Mouse (Mus musculus) hindbrain, postnatal 0 days (tissue): ENCODE measurements around the gene Mfap1b. TPM values are rescaled to one million over a fixed set of nuclear protein-coding genes. Genes with fewer than 3 reads are reported as not detected.
"Not testable (repeated sequence)": the region's sequence is repeated elsewhere in the genome, so short reads cannot be mapped to it uniquely, and the experiment has no call there.

Experiments
- ATAC-seq: fragments of 200-750 bp; cut with Nextera tagmentation; 2 replicates; pipeline ENCODE4 v1.8.0; 2017; ENCODE audit warnings: mild to moderate bottlenecking, moderate TSS enrichment, moderate library complexity
- DNase-seq: peaks from one replicate; pipeline ENCODE4 v3.0.0-alpha.2; 2015; ENCODE audit warnings: low spot score
- H3K27ac ChIP-seq: fragments of 300-500 bp; sonication (generic); 2 replicates; pipeline ENCODE4 v1.5.1; 2014; ENCODE audit warnings: mild to moderate bottlenecking
- H3K27me3 ChIP-seq: fragments of 300-500 bp; sonication (generic); 2 replicates; pipeline ENCODE4 v1.6.1; 2014; ENCODE audit warnings: low read length, mixed read lengths; ENCODE audit not compliant: insufficient read depth
- H3K36me3 ChIP-seq: fragments of 300-500 bp; sonication (generic); 2 replicates; pipeline ENCODE4 v1.6.1; 2014; ENCODE audit warnings: low read length, mixed read lengths; ENCODE audit not compliant: insufficient read depth
- H3K4me1 ChIP-seq: fragments of 300-500 bp; sonication (generic); 2 replicates; pipeline ENCODE4 v1.6.1; 2014; ENCODE audit warnings: antibody characterized with exemption, low read length, mixed read lengths; ENCODE audit not compliant: insufficient read depth
- H3K4me2 ChIP-seq: fragments of 300-500 bp; sonication (generic); 2 replicates; pipeline ENCODE4 v1.6.1; 2014; ENCODE audit warnings: low read depth, mild to moderate bottlenecking, low read length, moderate library complexity, mixed read lengths
- H3K4me3 ChIP-seq: fragments of 300-500 bp; sonication (generic); 2 replicates; pipeline ENCODE4 v1.5.1; 2014; ENCODE audit warnings: low read length
- H3K9ac ChIP-seq: fragments of 300-500 bp; sonication (generic); replicated peaks from 2 replicates; pipeline ENCODE4 v1.6.1; 2014; ENCODE audit warnings: mild to moderate bottlenecking, low read length, moderate library complexity, mixed read lengths
- H3K9me3 ChIP-seq: fragments of 300-500 bp; sonication (generic); 2 replicates; pipeline ENCODE4 v1.6.1; 2016; ENCODE audit warnings: low read length, mixed read lengths
- CTCF ChIP-seq: IDR thresholded peaks from 2 replicates; pipeline ENCODE4 v1.5.1; 2016; ENCODE audit warnings: antibody characterized with exemption, control low read depth, low read depth
- WGBS: fragments of 180-500 bp; shearing (Covaris S2); extraction: QIAGEN DNeasy Blood & Tissue Kit; methylation state at CpG from one replicate; pipeline ENCODE4 v1.1.7; 2014; 5-methylcytosine and 5-hydroxymethylcytosine counted together
- polyA plus RNA-seq: library from polyadenylated mRNA; unstranded; fragments of >200 nt; fragmentation: Nextera tagmentation; extraction: Ambion mirVana; gene quantifications from 2 replicates; pipeline ENCODE4 v1.2.1, GENCODE M21; 2015
- total RNA-seq: library from RNA; depleted of rRNA; stranded (reverse); fragments of >200 nt; gene quantifications from 2 replicates; pipeline ENCODE4 v1.2.3, GENCODE M21; 2014

Mfap1b gene
- total and polyA plus RNA-seq, 2 experiments from 2014 or later, result 17.7 to 52.8 TPM

DNA sequence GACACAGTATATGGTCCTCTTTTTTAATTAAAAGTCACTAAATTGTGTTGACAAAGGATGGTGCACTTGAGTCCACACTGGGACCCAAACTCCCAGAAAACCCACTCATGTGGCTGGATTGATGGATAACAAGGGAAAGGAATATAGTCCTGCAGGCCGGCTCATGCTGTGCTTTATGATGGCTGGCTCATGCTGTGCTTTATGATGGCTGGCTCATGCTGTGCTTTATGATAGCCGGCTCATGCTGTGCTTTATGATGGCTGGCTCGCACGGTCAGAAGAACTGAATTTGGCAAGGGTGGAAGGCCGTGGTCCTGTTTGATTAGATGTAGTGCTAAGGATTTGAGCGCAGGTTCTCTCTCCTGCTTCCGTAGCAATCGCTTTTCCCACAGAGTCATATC is 9.7 kb upstream of the Mfap1b start:
- Histone ChIP-seq H3K4me1 (no peaks in the 10 kb centered on the region), H3K36me3 (no peaks in the 10 kb centered on the region), H3K9ac (no peak overlapping the region), H3K9me3 (no peaks in the 10 kb centered on the region), H3K4me3 (no peak overlapping the region), H3K27me3 (no peaks in the 10 kb centered on the region), H3K4me2 (no peak overlapping the region), H3K27ac (no peak overlapping the region)
- DNase-seq, result no peak
- WGBS, result 29% methylated on average over 8 of the region's 8 CpGs
- no peak for ATAC-seq
- TF ChIP-seq CTCF, result no peak

DNA sequence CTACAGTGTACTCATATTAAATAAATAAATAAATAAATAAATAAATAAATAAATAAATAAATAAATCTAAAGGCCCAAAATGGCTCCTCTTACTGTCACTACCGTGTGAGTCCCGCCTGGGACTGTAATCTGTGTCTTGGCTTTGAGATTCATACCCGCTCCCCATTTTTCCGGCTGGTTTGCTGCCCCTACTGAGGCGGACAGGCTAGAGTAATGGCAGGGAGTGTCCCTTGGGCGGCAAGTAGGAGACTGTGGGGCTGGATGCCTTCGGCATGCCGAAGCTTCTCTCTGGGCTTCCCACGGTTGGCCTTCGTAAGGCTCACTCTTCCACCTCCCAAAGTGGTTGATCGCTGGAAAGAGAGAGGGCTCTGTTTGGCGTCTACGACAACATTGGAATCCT is 7.0 kb upstream of the Mfap1b start:
- not testable (repeated sequence) for H3K4me1 ChIP-seq, H3K4me2 ChIP-seq, H3K27me3 ChIP-seq, H3K36me3 ChIP-seq, H3K9me3 ChIP-seq, DNase-seq, H3K9ac ChIP-seq, H3K27ac ChIP-seq, ATAC-seq, H3K4me3 ChIP-seq
- 87% methylated on average over 13 of the region's 13 CpGs for WGBS

DNA sequence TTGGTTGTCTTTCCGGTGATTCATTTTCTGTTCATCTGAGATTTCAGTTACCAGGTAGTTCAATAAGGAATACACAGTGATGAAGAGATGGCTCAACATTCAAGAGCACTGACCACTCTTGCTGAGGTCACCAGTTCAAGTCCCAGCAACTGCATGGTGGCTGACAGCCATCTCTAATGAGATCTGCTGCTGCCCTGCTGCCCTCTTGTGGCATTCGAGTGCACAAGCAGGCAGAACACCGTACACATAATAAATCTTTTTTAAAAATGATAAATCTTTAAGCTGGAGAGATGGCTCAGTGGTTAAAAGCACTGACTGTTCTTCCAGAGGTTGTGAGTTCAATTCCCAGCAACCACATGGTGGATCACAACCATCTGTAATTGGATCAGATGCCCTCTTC is 6.6 kb upstream of the Mfap1b start:
- Histone ChIP-seq H3K9me3 (no peaks in the 10 kb centered on the region), H3K4me1 (no peaks in the 10 kb centered on the region), H3K9ac (no peak overlapping the region), H3K4me2 (no peak overlapping the region), H3K4me3 (no peak overlapping the region), H3K36me3 (no peaks in the 10 kb centered on the region), H3K27ac (no peak overlapping the region), H3K27me3 (no peaks in the 10 kb centered on the region)
- 59% methylated on average over 3 of the region's 3 CpGs for WGBS
- peak; percentile 42 for TF ChIP-seq CTCF
- DNase-seq (no peak), ATAC-seq (no peak)

DNA sequence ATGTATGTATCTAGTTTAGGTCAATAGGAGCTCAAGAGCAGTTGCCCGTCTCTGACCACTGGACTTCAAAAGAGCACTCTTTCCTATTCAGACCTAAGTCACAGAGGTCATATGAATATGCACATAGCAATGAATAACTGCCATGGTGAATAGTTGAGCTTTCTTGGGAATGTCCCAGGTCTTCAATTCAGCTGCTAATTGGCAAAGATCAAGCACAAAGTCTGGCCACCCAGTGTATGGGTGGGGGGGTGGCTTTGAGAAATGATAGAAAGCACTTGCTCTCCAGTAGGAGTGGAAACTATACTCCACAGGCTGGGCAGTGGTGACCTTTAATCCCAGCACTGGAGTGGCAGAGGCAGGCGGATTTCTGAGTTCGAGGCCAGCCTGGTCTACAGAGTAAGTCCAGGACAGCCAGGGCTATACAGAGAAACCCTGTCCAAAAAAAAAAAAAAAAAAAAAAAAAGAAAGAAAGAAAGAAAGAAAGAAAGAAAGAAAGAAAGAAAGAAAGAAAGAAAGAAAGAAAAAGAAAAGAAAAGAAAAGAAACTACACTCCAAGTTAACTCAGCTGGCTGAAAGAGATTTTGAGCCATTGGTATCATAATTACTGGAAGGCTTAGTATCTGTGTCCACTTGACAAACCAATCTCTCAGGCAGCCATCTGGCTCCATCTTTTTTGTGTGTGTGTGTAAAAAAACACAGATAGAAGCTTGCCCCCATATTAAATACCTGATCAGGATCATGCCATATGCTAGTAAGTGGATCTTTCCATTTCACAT is 3.8 kb upstream of the Mfap1b start:
- Histone ChIP-seq H3K9ac (no peak overlapping the region), H3K4me1 (no peaks in the 10 kb centered on the region), H3K9me3 (no peaks in the 10 kb centered on the region), H3K27me3 (no peaks in the 10 kb centered on the region), H3K4me2 (no peak overlapping the region), H3K36me3 (no peaks in the 10 kb centered on the region), H3K27ac (no peak overlapping the region), H3K4me3 (no peak overlapping the region)
- DNase-seq, result no peak
- no peak for ATAC-seq
- no peak for TF ChIP-seq CTCF
- WGBS, result 69% methylated on average over 3 of the region's 3 CpGs

DNA sequence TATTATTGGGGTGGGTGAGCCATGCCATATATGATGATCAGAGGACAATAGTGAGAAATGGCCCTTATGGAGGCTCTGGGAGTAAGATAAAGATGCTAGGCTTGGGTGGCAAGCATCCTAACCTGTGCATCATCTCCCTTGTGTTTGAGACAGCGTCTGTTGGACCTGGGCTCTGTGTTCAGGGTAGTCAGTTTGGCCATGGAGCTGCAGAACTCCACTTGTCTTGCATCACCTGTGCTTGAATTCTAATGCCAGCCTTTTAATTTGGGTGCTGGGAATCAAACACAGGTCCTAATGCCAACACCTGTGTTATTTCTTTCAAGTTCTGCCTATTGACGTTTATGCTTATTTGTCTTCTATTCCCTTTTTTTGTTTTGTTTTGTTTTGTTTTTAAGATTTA is 1.4 kb upstream of the Mfap1b start:
- H3K4me1 ChIP-seq, H3K36me3 ChIP-seq, H3K27ac ChIP-seq, H3K9me3 ChIP-seq, H3K4me2 ChIP-seq, H3K4me3 ChIP-seq, H3K9ac ChIP-seq, H3K27me3 ChIP-seq, ATAC-seq, DNase-seq: not testable (repeated sequence)
- WGBS, result 98% methylated on average over 2 of the region's 2 CpGs

DNA sequence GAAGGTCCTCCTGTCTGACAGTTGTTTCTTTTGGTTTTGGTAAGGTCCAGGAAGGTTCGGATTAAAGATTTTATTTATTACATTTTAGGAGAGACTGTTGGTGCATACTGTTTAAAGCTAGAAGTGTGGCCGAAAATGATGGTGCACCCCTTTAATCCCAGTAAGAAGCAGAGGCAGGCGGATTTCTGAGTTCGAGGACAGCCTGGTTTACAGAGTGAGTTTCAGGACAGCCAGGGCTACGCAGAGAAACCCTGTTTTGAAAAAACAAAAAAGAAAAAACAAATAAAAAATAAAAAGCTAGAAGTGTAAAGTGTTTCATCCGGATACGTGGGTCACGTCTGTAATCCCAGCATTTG is 291 bp upstream of the Mfap1b start:
- Histone ChIP-seq H3K4me2 (peak overlapping the region; percentile 60), H3K9me3 (no peaks in the 10 kb centered on the region), H3K36me3 (no peaks in the 10 kb centered on the region), H3K4me1 (no peaks in the 10 kb centered on the region), H3K4me3 (peak overlapping the region; percentile 60), H3K27me3 (no peaks in the 10 kb centered on the region), H3K27ac (0 out of 2 replicates have a peak overlapping the region, but pooled peaks have one; percentile 27), H3K9ac (no peak overlapping the region; the same call in 1 of the 2 replicates)
- ATAC-seq (no peak; the same call in 1 of the 2 replicates), DNase-seq (no peak)
- no peak for TF ChIP-seq CTCF
- 34% methylated on average over 8 of the region's 8 CpGs for WGBS

DNA sequence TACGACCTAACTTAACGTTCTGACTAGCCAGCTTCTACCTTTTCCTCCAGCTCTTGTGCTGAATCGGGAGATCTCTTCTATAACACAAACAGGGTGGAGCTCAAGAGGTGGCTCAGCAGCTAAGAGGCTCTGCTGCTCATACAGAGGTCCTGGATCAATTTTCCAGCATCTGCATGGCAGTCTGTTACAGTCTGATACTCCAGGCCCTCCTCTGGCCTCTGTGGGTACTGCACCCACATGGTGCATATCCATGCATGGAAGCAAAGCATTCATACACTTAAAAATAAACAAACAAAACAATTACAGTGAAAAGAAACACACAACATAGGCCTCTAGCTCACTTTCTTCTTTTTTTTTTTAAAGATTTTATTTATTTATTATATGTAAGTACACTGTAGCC is 1.1 kb downstream of the Mfap1b start:
- not testable (repeated sequence) for ATAC-seq, H3K4me3 ChIP-seq, H3K9ac ChIP-seq, H3K9me3 ChIP-seq, H3K27me3 ChIP-seq, H3K4me1 ChIP-seq, DNase-seq, H3K36me3 ChIP-seq, H3K27ac ChIP-seq, H3K4me2 ChIP-seq
- WGBS, result 97% methylated on average over 3 of the region's 3 CpGs

DNA sequence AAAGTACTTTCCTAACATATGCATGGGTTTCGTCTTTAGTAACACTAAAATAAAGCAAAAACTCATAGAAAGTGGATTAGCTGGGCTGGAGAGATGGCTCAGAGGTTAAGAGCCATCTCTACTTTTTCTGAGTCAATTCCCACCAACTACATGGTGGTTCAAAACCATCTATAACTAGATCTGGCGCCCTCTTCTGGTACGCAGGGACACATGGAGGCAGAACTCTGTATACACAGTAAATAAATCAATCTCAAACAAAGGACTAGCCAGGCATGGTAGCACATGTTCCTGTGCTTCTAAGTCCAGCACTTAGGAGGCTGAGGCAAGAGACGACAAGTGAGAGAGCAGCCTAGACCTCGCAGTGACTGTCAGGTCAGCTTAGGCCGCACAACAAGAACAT is 4.9 kb downstream of the Mfap1b start:
- H3K36me3 ChIP-seq, H3K27ac ChIP-seq, H3K4me2 ChIP-seq, H3K4me3 ChIP-seq, H3K4me1 ChIP-seq, H3K27me3 ChIP-seq, DNase-seq, H3K9me3 ChIP-seq, H3K9ac ChIP-seq, ATAC-seq: not testable (repeated sequence)
- 71% methylated on average over 1 of the region's 6 CpGs for WGBS
